Mouse (Mus musculus): ENCODE results near the gene Adad1. TPM values are rescaled to one million over a fixed set of nuclear protein-coding genes. Genes with fewer than 3 reads are reported as not detected.

Gene Adad1
- total RNA-seq, 2 experiments from 2014 or later: not detected

Other genes starting within 250 kb of the Adad1 start
- gene 4932438A13Rik, start 200.4 kb upstream of the Adad1 start, total RNA-seq (2021): 10 to 100 TPM; 49.0 to 53.7 TPM
- not detected for gene Il2, start 62.4 kb downstream of the Adad1 start, total RNA-seq (2021)
- gene Il21, start 169.1 kb downstream of the Adad1 start, total RNA-seq (2021): not detected
- 1 to 10 TPM; 5.1 to 5.5 TPM for gene Bbs12, start 249.0 kb downstream of the Adad1 start, total RNA-seq (2021)
- 1 to 10 TPM; 3.3 to 7.0 TPM for gene Cetn4, start 249.2 kb downstream of the Adad1 start, total RNA-seq (2021)